Mouse (Mus musculus) testis, adult 10 weeks (tissue): Measurements from ENCODE around the gene Jmjd8. TPM values are rescaled to one million over a fixed set of nuclear protein-coding genes. Genes with fewer than 3 reads are reported as not detected.

Experiments
- polyA plus RNA-seq: library from polyadenylated mRNA; stranded (reverse); fragments of 350-450 nt; fragmentation: Illumina TruSeq; extraction: RNeasy Lipid Tissue Mini Kit (QIAGEN cat#74804); gene quantifications from one replicate; pipeline ENCODE4 v1.2.3, GENCODE M21; 2014; ENCODE audit warnings: low read depth, low replicate concordance

The Jmjd8 gene
- polyA plus RNA-seq, 1 experiment from 2014 or later: 1.1 TPM

Other genes starting within 250 kb of the Jmjd8 start
- gene Lmf1, start 249.8 kb upstream of the Jmjd8 start, polyA plus RNA-seq: 2.4 TPM
- not detected for gene Gng13, start 111.7 kb upstream of the Jmjd8 start, polyA plus RNA-seq
- 1.6 TPM for gene Chtf18, start 101.4 kb upstream of the Jmjd8 start, polyA plus RNA-seq
- not detected for gene Rpusd1, start 101.2 kb upstream of the Jmjd8 start, polyA plus RNA-seq
- not detected for gene Mslnl, start 92.8 kb upstream of the Jmjd8 start, polyA plus RNA-seq
- gene Msln, start 74.5 kb upstream of the Jmjd8 start, polyA plus RNA-seq: 0.22 TPM
- gene Narfl, start 55.1 kb upstream of the Jmjd8 start, polyA plus RNA-seq: 1.4 TPM
- 0.55 TPM for gene Haghl, start 43.2 kb upstream of the Jmjd8 start, polyA plus RNA-seq
- 0.49 TPM for gene Ccdc78, start 42.3 kb upstream of the Jmjd8 start, polyA plus RNA-seq
- gene Fam173a, start 36.0 kb upstream of the Jmjd8 start, polyA plus RNA-seq: 0.43 TPM
- gene AC134908.4, start 33.2 kb upstream of the Jmjd8 start, polyA plus RNA-seq: 0.35 TPM
- gene Metrn, start 31.7 kb upstream of the Jmjd8 start, polyA plus RNA-seq: 0.24 TPM
- gene Fbxl16, start 19.8 kb upstream of the Jmjd8 start, polyA plus RNA-seq: 0.60 TPM
- 1.0 TPM for gene Wdr24, start 5.2 kb upstream of the Jmjd8 start, polyA plus RNA-seq
- gene Stub1, start 4.5 kb downstream of the Jmjd8 start, polyA plus RNA-seq: 3.4 TPM
- gene Rhbdl1, start 8.4 kb downstream of the Jmjd8 start, polyA plus RNA-seq: not detected
- gene Gm20683, start 12.9 kb downstream of the Jmjd8 start, polyA plus RNA-seq: not detected
- 4.0 TPM for gene Rhot2, start 16.0 kb downstream of the Jmjd8 start, polyA plus RNA-seq
- gene Wdr90, start 32.6 kb downstream of the Jmjd8 start, polyA plus RNA-seq: 3.1 TPM
- gene Mcrip2, start 39.9 kb downstream of the Jmjd8 start, polyA plus RNA-seq: 0.78 TPM
- 11.0 TPM for gene Mettl26, start 46.2 kb downstream of the Jmjd8 start, polyA plus RNA-seq
- not detected for gene Wfikkn1, start 52.0 kb downstream of the Jmjd8 start, polyA plus RNA-seq
- gene Rab40c, start 90.9 kb downstream of the Jmjd8 start, polyA plus RNA-seq: 1.7 TPM
- 4.1 TPM for gene Pigq, start 116.1 kb downstream of the Jmjd8 start, polyA plus RNA-seq
- gene Nhlrc4, start 116.1 kb downstream of the Jmjd8 start, polyA plus RNA-seq: not detected
- not detected for gene A930017K11Rik, start 123.7 kb downstream of the Jmjd8 start, polyA plus RNA-seq
- gene Capn15, start 156.9 kb downstream of the Jmjd8 start, polyA plus RNA-seq: 0.77 TPM
- gene Rab11fip3, start 240.7 kb downstream of the Jmjd8 start, polyA plus RNA-seq: 5.5 TPM